Mouse (Mus musculus): ENCODE results near the gene Nkain2. TPM values are rescaled to one million over a fixed set of nuclear protein-coding genes. Genes with fewer than 3 reads are reported as not detected.

Gene Nkain2
- polyA plus RNA-seq, 1 experiment, result 0.08 TPM

Other genes starting within 250 kb of the Nkain2 start
- 0.19 and 0.20 TPM in 2 replicates for gene Trdn, start 190.1 kb upstream of the Nkain2 start, polyA plus RNA-seq (2012; rRNA removed)

All from gonadal fat pad, adult 2 months (tissue).